8 mouse cellular contexts compared by ENCODE assay signal in genomic region chrX:102934395-102934764, GRCm38 (mm10). TPM values are rescaled to one million over a fixed set of nuclear protein-coding genes. Genes with fewer than 3 reads are reported as not detected.
DNase-seq lines count a peak whose midpoint lies in the region; ATAC-seq lines count a peak whose summit lies in the region.

No protein-coding gene starts in this region.

- DNase-seq in frontal cortex, postnatal 14 days (ENCODE audit: low spot score in 2 of 2): no peak
- peak; percentile 9 for DNase-seq in neural tube, embryonic 11.5 days (ENCODE audit: low spot score)
- no peak for DNase-seq in neural tube, embryonic 10.5 days (ENCODE audit: extremely low spot score, low spot score)
- DNase-seq in urinary bladder, postnatal 10 days (ENCODE audit: low spot score): no peak
- DNase-seq in urinary bladder, postnatal 14 days (ENCODE audit: low spot score): no peak
- DNase-seq in ovary, postnatal 10 days (ENCODE audit: low spot score): no peak

- peaks cover 6% of the 10 kb centered on the region; the same call in 1 of the 2 replicates for H3K27me3 ChIP-seq in neural tube, embryonic 11.5 days (ENCODE audit: control insufficient read depth, insufficient read depth, low read length)
- peaks cover 35% of the 10 kb centered on the region for H3K27me3 ChIP-seq in limb, embryonic 15.5 days

- no peak overlapping the region for H3K27ac ChIP-seq in neural tube, embryonic 11.5 days (ENCODE audit: low read depth, low read length)
- no peak overlapping the region for H3K27ac ChIP-seq in limb, embryonic 15.5 days

- 61% methylated on average over 7 of the region's 8 CpGs for WGBS in neural tube, embryonic 11.5 days
- 47% methylated on average over 8 of the region's 8 CpGs for WGBS in limb, embryonic 15.5 days

- no peaks in the 10 kb centered on the region for H3K4me1 ChIP-seq in neural tube, embryonic 11.5 days (ENCODE audit: control insufficient read depth, insufficient read depth, low read length)
- 0 out of 2 replicates have a peak, but pooled peaks cover 3% of the 10 kb centered on the region for H3K4me1 ChIP-seq in limb, embryonic 15.5 days

- peak; percentile 38; the same call in 1 of the 2 replicates for ATAC-seq in frontal cortex, adult (ENCODE audit: low TSS enrichment)
- peak; percentile 29; the same call in 1 of the 2 replicates for ATAC-seq in neural tube, embryonic 11.5 days (ENCODE audit: insufficient read depth, low FRiP score, low TSS enrichment)
- no peak for ATAC-seq in limb, embryonic 15.5 days (ENCODE audit: insufficient number of reproducible peaks, low FRiP score, low TSS enrichment, low read depth)

- no peaks in the 10 kb centered on the region for H3K36me3 ChIP-seq in neural tube, embryonic 11.5 days (ENCODE audit: control insufficient read depth, insufficient read depth, low read length)
- H3K36me3 ChIP-seq in limb, embryonic 15.5 days: no peaks in the 10 kb centered on the region

- no peak overlapping the region for H3K9ac ChIP-seq in neural tube, embryonic 11.5 days (ENCODE audit: low read length)
- H3K9ac ChIP-seq in limb, embryonic 15.5 days: no peak overlapping the region

- no peaks in the 10 kb centered on the region for H3K9me3 ChIP-seq in neural tube, embryonic 11.5 days (ENCODE audit: control insufficient read depth, low read length)
- H3K9me3 ChIP-seq in limb, embryonic 15.5 days: no peaks in the 10 kb centered on the region

- H3K4me2 ChIP-seq in neural tube, embryonic 11.5 days (ENCODE audit: low read depth): peak overlapping the region; percentile 43
- peak overlapping the region; percentile 66 for H3K4me2 ChIP-seq in limb, embryonic 15.5 days

- H3K4me3 ChIP-seq in neural tube, embryonic 11.5 days (ENCODE audit: low read depth, low read length): no peak overlapping the region; the same call in 1 of the 2 replicates
- H3K4me3 ChIP-seq in limb, embryonic 15.5 days: peak overlapping the region; percentile 52

RNA-seq across cellular contexts. Expression of gene 1700018G05Rik, which starts 6.2 kb away (rescaled TPM):
- not detected in 2 replicates for polyA plus RNA-seq in neural tube, embryonic 11.5 days (2014; fragmentation: Nextera tagmentation; extraction: Ambion mirVana)
- polyA plus RNA-seq in limb, embryonic 15.5 days (2015; fragmentation: Nextera tagmentation; extraction: Ambion mirVana): not detected in 2 replicates

RNA-seq across cellular contexts. Expression of gene 1700011M02Rik, which starts 25.7 kb away (rescaled TPM):
- not detected in 2 replicates for polyA plus RNA-seq in neural tube, embryonic 11.5 days (2014; fragmentation: Nextera tagmentation; extraction: Ambion mirVana)
- polyA plus RNA-seq in limb, embryonic 15.5 days (2015; fragmentation: Nextera tagmentation; extraction: Ambion mirVana): not detected in 2 replicates

RNA-seq across cellular contexts. Expression of gene Dmrtc1a, which starts 25.9 kb away (rescaled TPM):
- polyA plus RNA-seq in neural tube, embryonic 11.5 days (2014; fragmentation: Nextera tagmentation; extraction: Ambion mirVana): 0.31 and 0.81 TPM in 2 replicates
- 0.30 and 0.47 TPM in 2 replicates for polyA plus RNA-seq in limb, embryonic 15.5 days (2015; fragmentation: Nextera tagmentation; extraction: Ambion mirVana)
